Mouse (Mus musculus): Measurements from ENCODE around the gene Ppp1r13b. TPM values are rescaled to one million over a fixed set of nuclear protein-coding genes. Genes with fewer than 3 reads are reported as not detected.

Ppp1r13b gene
- polyA plus RNA-seq, 1 experiment from 2014 or later = 29.1 TPM

- Histone ChIP-seq H3K4me2 (ENCODE audit: low read length) (no peak overlapping the region), H3K27me3 (replicated peaks; ENCODE audit: control insufficient read depth, insufficient read depth, low read length) (no peaks in the 10 kb centered on the region), H3K4me1 (replicated peaks; ENCODE audit: control insufficient read depth, insufficient read depth, low read length) (peaks cover 16% of the 10 kb centered on the region), H3K4me3 (ENCODE audit: low read depth, low read length) (no peak overlapping the region), H3K27ac (ENCODE audit: low read depth) (peak overlapping the region; percentile 45), H3K36me3 (ENCODE audit: control insufficient read depth, insufficient read depth, low read length) (peaks cover 48% of the 10 kb centered on the region), H3K9ac (ENCODE audit: low read length) (0 out of 2 replicates have a peak overlapping the region, but pooled peaks have one; percentile 3), H3K9me3 (ENCODE audit: control insufficient read depth, low read length) (no peaks in the 10 kb centered on the region)
- DNase-seq (ENCODE audit: low spot score) (peak; percentile 86), ATAC-seq (replicated peaks; ENCODE audit: low FRiP score, low TSS enrichment, low read depth) (peak; percentile 8)
- 6% methylated on average over 9 of the region's 9 CpGs for WGBS
These were observed 98.1 kb downstream of the Ppp1r13b start for GRCm38 (mm10) chr12:111809762-111810161.

- Histone ChIP-seq H3K36me3 (ENCODE audit: control insufficient read depth, insufficient read depth, low read length) (peaks cover 58% of the 10 kb centered on the region), H3K4me3 (ENCODE audit: low read depth, low read length) (no peak overlapping the region)
- WGBS = 90% methylated on average over 6 of the region's 6 CpGs
These were observed 99.1 kb downstream of the Ppp1r13b start for GRCm38 (mm10) chr12:111808775-111809174.

GRCm38 (mm10) chr12:111803538-111803937 lies 104.4 kb downstream of the Ppp1r13b start:
- no peak overlapping the region for H3K27ac ChIP-seq (ENCODE audit: low read depth)
- H3K4me3 ChIP-seq (ENCODE audit: low read depth, low read length) = no peak overlapping the region
- H3K27me3 ChIP-seq (replicated peaks; ENCODE audit: control insufficient read depth, insufficient read depth, low read length) = no peaks in the 10 kb centered on the region
- ATAC-seq (replicated peaks; ENCODE audit: low FRiP score, low TSS enrichment, low read depth) (no peak), DNase-seq (ENCODE audit: low spot score) (no peak)
- no peaks in the 10 kb centered on the region for H3K9me3 ChIP-seq (ENCODE audit: control insufficient read depth, low read length)
- H3K4me2 ChIP-seq (ENCODE audit: low read length) = no peak overlapping the region
- no peaks in the 10 kb centered on the region for H3K4me1 ChIP-seq (replicated peaks; ENCODE audit: control insufficient read depth, insufficient read depth, low read length)
- H3K36me3 ChIP-seq (ENCODE audit: control insufficient read depth, insufficient read depth, low read length) = peaks cover 93% of the 10 kb centered on the region
- 88% methylated on average over 5 of the region's 5 CpGs for WGBS
- H3K9ac ChIP-seq (ENCODE audit: low read length) = no peak overlapping the region

More at GRCm38 (mm10) chr12:111808775-111809174, 99.1 kb downstream of the Ppp1r13b start:
- Histone ChIP-seq H3K4me2 (ENCODE audit: low read length) (no peak overlapping the region), H3K27ac (ENCODE audit: low read depth) (no peak overlapping the region; the same call in 1 of the 2 replicates), H3K27me3 (replicated peaks; ENCODE audit: control insufficient read depth, insufficient read depth, low read length) (no peaks in the 10 kb centered on the region), H3K9ac (ENCODE audit: low read length) (no peak overlapping the region), H3K4me1 (replicated peaks; ENCODE audit: control insufficient read depth, insufficient read depth, low read length) (peaks cover 15% of the 10 kb centered on the region), H3K9me3 (ENCODE audit: control insufficient read depth, low read length) (no peaks in the 10 kb centered on the region)
- ATAC-seq (replicated peaks; ENCODE audit: low FRiP score, low TSS enrichment, low read depth) (no peak), DNase-seq (ENCODE audit: low spot score) (no peak)

GRCm38 (mm10) chr12:111800459-111801183 lies 107.3 kb downstream of the Ppp1r13b start:
- Histone ChIP-seq H3K9ac (ENCODE audit: low read length) (no peak overlapping the region), H3K4me2 (ENCODE audit: low read length) (no peak overlapping the region), H3K4me3 (ENCODE audit: low read depth, low read length) (no peak overlapping the region), H3K9me3 (ENCODE audit: control insufficient read depth, low read length) (no peaks in the 10 kb centered on the region), H3K4me1 (replicated peaks; ENCODE audit: control insufficient read depth, insufficient read depth, low read length) (no peaks in the 10 kb centered on the region), H3K27me3 (replicated peaks; ENCODE audit: control insufficient read depth, insufficient read depth, low read length) (no peaks in the 10 kb centered on the region), H3K27ac (ENCODE audit: low read depth) (no peak overlapping the region), H3K36me3 (ENCODE audit: control insufficient read depth, insufficient read depth, low read length) (peaks cover 90% of the 10 kb centered on the region)
- no peak for ATAC-seq (replicated peaks; ENCODE audit: low FRiP score, low TSS enrichment, low read depth)
- no peak for DNase-seq (ENCODE audit: low spot score)
- WGBS = 81% methylated on average over 10 of the region's 10 CpGs

GRCm38 (mm10) chr12:111798493-111798892 lies 109.4 kb downstream of the Ppp1r13b start:
- ATAC-seq (replicated peaks; ENCODE audit: low FRiP score, low TSS enrichment, low read depth) (no peak), DNase-seq (ENCODE audit: low spot score) (no peak)
- peaks cover 91% of the 10 kb centered on the region for H3K36me3 ChIP-seq (ENCODE audit: control insufficient read depth, insufficient read depth, low read length)
- H3K4me1 ChIP-seq (replicated peaks; ENCODE audit: control insufficient read depth, insufficient read depth, low read length) = no peaks in the 10 kb centered on the region
- no peak overlapping the region for H3K9ac ChIP-seq (ENCODE audit: low read length)
- no peaks in the 10 kb centered on the region for H3K27me3 ChIP-seq (replicated peaks; ENCODE audit: control insufficient read depth, insufficient read depth, low read length)
- H3K4me2 ChIP-seq (ENCODE audit: low read length) = no peak overlapping the region
- H3K9me3 ChIP-seq (ENCODE audit: control insufficient read depth, low read length) = no peaks in the 10 kb centered on the region
- no peak overlapping the region for H3K27ac ChIP-seq (ENCODE audit: low read depth)
- H3K4me3 ChIP-seq (ENCODE audit: low read depth, low read length) = no peak overlapping the region
- WGBS = 92% methylated on average over 13 of the region's 13 CpGs

GRCm38 (mm10) chr12:111797251-111797650 lies 110.7 kb downstream of the Ppp1r13b start:
- Histone ChIP-seq H3K9ac (ENCODE audit: low read length) (no peak overlapping the region), H3K36me3 (ENCODE audit: control insufficient read depth, insufficient read depth, low read length) (peaks cover 91% of the 10 kb centered on the region), H3K4me2 (ENCODE audit: low read length) (no peak overlapping the region), H3K9me3 (ENCODE audit: control insufficient read depth, low read length) (no peaks in the 10 kb centered on the region), H3K27me3 (replicated peaks; ENCODE audit: control insufficient read depth, insufficient read depth, low read length) (no peaks in the 10 kb centered on the region), H3K27ac (ENCODE audit: low read depth) (no peak overlapping the region), H3K4me1 (replicated peaks; ENCODE audit: control insufficient read depth, insufficient read depth, low read length) (no peaks in the 10 kb centered on the region), H3K4me3 (ENCODE audit: low read depth, low read length) (no peak overlapping the region)
- no peak for ATAC-seq (replicated peaks; ENCODE audit: low FRiP score, low TSS enrichment, low read depth)
- no peak for DNase-seq (ENCODE audit: low spot score)
- WGBS = 81% methylated on average over 8 of the region's 8 CpGs

- WGBS = 89% methylated on average over 28 of the region's 28 CpGs
- H3K27ac ChIP-seq (ENCODE audit: low read depth) = no peak overlapping the region
These were observed 112.6 kb downstream of the Ppp1r13b start for GRCm38 (mm10) chr12:111795180-111795895.

GRCm38 (mm10) chr12:111794526-111795179 lies 113.3 kb downstream of the Ppp1r13b start:
- H3K27ac ChIP-seq (ENCODE audit: low read depth) = no peak overlapping the region
- no peaks in the 10 kb centered on the region for H3K27me3 ChIP-seq (replicated peaks; ENCODE audit: control insufficient read depth, insufficient read depth, low read length)
- no peak overlapping the region for H3K9ac ChIP-seq (ENCODE audit: low read length)
- H3K4me2 ChIP-seq (ENCODE audit: low read length) = no peak overlapping the region
- H3K36me3 ChIP-seq (ENCODE audit: control insufficient read depth, insufficient read depth, low read length) = peaks cover 93% of the 10 kb centered on the region
- no peaks in the 10 kb centered on the region for H3K4me1 ChIP-seq (replicated peaks; ENCODE audit: control insufficient read depth, insufficient read depth, low read length)
- DNase-seq (ENCODE audit: low spot score) = no peak
- 90% methylated on average over 18 of the region's 18 CpGs for WGBS
- H3K4me3 ChIP-seq (ENCODE audit: low read depth, low read length) = no peak overlapping the region
- ATAC-seq (replicated peaks; ENCODE audit: low FRiP score, low TSS enrichment, low read depth) = no peak
- no peaks in the 10 kb centered on the region for H3K9me3 ChIP-seq (ENCODE audit: control insufficient read depth, low read length)

More at GRCm38 (mm10) chr12:111795180-111795895, 112.6 kb downstream of the Ppp1r13b start:
- ATAC-seq (replicated peaks; ENCODE audit: low FRiP score, low TSS enrichment, low read depth) (no peak), DNase-seq (ENCODE audit: low spot score) (no peak)
- Histone ChIP-seq H3K4me2 (ENCODE audit: low read length) (no peak overlapping the region), H3K9me3 (ENCODE audit: control insufficient read depth, low read length) (no peaks in the 10 kb centered on the region), H3K4me1 (replicated peaks; ENCODE audit: control insufficient read depth, insufficient read depth, low read length) (no peaks in the 10 kb centered on the region), H3K9ac (ENCODE audit: low read length) (no peak overlapping the region), H3K4me3 (ENCODE audit: low read depth, low read length) (no peak overlapping the region), H3K36me3 (ENCODE audit: control insufficient read depth, insufficient read depth, low read length) (peaks cover 91% of the 10 kb centered on the region), H3K27me3 (replicated peaks; ENCODE audit: control insufficient read depth, insufficient read depth, low read length) (no peaks in the 10 kb centered on the region)

All from intestine, embryonic 14.5 days (tissue).